Mouse (Mus musculus): Measurements from ENCODE around the gene Mrpl3.
A peak's percentile ranks its signal among the peaks of the same experiment; 100 is the strongest.
"Not testable (repeated sequence)": the region's sequence is repeated elsewhere in the genome, so short reads cannot be mapped to it uniquely, and the experiment has no call there.

Mrpl3 gene

DNA sequence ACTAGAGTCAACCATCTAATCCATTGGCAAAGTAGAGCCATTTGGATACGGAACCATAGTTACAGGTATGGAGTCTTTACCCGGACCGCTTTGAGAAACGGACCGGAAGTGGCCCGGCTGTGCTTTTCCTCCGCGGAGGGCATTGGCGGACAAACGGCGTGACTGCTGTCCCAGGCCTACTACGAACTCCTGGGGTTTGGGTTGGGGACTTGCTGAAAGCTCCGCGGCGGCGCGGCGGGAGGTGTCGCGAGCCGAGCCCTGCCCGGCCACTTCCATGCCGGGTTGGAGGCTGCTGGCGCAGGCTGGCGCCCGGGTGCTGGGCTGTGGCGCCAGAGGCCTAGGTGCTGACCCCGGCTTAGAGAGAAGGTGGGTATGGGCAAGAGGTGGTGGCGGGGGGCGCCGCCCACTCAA lies at the start of gene Mrpl3:
Gene Mrpl3 (plus strand): TSS at position 93 of the 411 bp plus-strand sequence.
- peak; percentile 80 for DNase-seq (ENCODE audit: low spot score)

DNA sequence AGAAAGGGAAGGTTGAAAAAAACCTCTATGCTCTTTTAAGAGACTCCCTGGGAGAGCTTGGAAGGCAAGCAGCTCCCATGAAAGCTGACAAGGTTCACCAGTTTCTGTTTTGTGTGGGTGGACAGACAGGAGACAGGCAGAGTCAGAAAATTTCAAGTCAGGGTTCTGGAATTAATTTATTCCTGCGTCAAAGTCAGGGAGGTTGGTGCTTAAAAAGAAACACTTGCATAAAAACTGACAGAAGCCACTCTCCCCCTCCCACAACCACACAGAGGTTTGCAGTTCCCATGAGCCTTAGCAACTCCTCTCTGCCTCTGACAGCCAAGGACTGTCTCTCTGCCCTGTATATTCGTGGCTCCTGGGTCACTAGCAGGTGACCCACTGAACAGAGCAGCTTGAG lies 42.3 kb upstream of the Mrpl3 start:
- DNase-seq (ENCODE audit: low spot score): no peak

DNA sequence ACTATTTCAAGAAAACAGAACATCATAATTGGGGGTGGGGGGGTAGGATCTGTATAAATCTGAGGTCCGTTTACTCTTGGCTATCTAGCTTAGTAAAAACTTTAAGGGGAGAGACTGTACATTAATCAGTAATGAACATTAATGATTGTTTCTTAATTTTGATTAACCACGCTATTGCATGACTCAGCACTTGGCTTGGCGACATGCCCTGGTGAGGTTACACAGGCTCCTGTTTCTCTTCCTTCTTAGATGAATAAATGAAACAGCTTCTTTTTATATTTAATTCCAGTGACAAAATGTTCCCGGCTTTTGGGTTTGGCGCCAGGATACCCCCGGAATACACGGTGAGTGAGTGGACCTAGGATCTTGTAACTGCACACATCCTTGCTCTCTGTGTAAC lies 34.9 kb upstream of the Mrpl3 start:
- no peak for DNase-seq (ENCODE audit: low spot score)

DNA sequence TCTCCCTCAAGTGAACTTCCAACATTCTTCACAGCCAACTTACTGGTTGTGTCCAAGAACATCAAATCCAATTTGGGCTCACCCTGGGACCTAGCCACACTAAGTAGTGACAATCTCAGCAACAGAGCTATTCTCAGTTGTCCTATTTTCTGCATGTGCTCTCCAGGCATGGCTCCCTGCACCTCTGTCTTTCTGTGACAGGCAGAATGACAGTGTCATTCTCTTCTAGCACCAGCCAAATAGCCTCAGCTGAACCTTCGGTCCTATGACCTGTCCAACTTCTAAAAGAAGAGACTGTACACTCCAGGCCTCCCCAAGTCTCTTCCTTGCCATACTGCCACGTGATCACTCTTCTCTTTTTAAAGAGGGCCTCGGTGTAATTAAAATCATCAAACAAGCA lies 24.7 kb upstream of the Mrpl3 start:
- no peak for DNase-seq (ENCODE audit: low spot score)

DNA sequence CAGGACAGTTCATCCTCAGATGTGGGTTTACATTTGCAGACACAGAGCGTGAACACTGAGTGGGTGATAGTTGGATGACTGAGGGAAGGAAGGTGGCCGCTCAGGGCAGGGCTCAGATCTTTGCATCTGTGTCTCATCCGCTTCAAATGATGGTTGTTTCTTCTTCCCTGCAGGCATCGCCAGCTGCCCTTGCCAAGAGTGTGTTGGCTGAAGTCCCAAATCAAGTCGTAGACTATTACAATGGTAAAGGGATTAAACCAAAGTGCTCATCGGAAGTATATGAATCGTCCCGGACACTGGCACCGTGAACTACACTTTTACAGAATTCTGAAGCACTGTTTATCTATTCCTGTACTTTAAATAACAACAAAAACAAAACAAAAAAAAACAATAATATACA lies 20.5 kb upstream of the Mrpl3 start:
- no peak for DNase-seq (ENCODE audit: low spot score)

DNA sequence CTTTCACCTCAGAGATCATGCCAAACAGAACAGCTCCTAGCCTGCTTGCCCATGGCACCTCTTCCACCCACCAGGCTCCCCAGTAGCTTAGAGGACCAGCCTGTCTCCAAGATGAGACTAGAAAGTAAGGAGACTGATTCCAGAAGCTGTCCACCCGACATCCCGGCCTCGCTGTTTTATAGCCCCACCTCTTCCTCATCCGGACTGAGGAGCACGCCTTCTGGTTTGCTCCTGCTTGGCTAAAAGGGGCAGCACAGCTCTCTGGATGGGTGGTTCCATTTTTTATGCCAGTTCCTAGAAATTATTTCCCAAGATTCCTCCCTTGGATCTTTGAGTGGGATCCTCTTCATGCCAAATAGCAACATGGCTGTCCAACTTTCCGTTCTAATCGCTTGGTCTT lies 19.4 kb upstream of the Mrpl3 start:
- no peak for DNase-seq (ENCODE audit: low spot score)

DNA sequence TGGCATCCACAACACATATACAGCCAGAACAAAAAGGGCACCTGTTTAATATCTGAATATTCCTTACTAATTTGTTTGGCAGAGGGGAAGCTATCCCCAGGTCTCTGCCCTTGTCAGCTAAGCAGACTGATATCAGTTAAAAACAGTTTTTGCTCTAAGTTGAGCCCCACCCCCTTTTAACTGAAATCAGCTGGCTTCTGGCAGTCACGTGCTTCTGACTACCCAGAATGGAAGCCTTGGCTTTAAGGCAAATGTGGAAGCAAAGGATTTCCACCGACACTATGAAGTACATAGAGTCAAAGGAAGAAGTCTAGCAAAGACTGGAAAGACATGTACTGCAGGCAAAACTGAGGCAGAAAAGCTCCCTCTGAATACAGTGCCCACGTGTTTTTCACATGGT lies 15.2 kb upstream of the Mrpl3 start:
- no peak for DNase-seq (ENCODE audit: low spot score)

DNA sequence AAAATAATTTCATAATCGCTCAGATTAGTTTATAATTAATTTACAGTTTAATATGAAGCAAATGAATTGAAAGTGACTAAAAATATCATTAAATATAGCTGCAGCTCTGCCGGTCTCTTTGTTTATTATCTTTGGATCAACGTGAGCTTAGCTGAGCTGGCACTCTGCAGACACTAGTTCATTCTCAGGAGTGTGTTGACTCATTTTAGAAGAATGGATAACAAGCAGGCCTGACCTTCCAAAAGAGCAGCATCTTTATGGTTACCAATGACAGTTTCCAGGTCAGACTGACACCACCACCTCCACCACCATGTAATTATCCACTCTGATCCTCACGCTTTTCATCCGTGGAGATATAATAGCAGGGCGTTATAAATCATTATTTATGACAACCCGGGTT lies 7.0 kb upstream of the Mrpl3 start:
- DNase-seq (ENCODE audit: low spot score): no peak

DNA sequence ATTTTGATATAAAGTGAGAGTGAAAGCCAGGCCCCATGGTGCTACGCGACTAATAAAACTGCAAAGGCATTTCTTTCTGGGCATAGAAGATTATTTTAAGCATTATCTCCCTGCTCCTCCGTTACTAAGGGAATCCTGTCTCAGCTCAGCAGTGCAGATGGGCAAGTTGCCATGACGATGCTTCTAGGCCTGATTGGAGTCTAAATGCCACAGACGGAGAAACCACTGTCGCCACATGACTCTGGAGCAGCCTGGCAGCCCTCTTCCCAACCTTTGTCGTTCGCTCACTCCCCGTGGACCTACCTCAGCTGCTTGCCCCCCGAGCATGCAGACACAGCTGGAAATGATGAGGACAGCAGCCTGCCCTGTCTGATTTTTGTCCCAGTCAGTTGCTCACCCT lies 4.7 kb upstream of the Mrpl3 start:
- DNase-seq (ENCODE audit: low spot score): no peak

DNA sequence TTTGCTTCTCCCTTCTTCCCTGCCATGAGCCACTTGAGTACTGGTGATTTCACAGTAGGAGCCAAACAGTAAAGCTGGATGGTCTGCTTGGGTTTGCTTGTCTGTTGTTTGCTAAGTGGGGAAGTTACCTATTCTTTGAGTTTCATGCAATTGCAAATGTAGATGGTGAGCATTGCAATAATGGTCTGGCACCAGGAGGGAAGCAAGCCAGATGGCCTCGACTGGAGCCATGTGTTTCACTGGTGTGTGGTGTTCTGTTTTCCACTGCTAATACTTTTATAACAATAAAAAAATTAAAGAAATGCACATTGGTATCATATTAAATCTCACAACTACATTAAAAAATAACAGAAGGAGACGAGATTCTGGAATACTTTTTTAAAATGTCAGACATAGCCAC lies 3.4 kb upstream of the Mrpl3 start:
- DNase-seq (ENCODE audit: low spot score): no peak

DNA sequence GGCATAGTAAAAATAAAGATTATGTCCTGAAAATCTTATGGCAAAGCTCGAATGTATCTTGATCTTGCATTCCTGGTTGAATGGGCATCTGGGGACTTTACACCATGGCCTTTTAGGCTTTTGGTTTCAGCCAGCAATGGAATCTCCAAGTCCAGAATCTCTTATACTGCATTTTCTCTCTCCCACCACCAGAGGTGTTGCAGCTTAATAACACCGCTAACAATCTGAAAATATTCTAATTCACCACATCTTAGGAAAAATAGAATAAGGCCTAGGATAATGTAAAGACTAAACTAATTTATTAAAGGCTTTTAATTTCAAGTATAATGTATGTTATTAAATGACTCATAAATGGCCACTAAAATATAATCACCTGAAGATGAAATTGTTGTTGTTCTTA lies 2.8 kb upstream of the Mrpl3 start:
- no peak for DNase-seq (ENCODE audit: low spot score)

DNA sequence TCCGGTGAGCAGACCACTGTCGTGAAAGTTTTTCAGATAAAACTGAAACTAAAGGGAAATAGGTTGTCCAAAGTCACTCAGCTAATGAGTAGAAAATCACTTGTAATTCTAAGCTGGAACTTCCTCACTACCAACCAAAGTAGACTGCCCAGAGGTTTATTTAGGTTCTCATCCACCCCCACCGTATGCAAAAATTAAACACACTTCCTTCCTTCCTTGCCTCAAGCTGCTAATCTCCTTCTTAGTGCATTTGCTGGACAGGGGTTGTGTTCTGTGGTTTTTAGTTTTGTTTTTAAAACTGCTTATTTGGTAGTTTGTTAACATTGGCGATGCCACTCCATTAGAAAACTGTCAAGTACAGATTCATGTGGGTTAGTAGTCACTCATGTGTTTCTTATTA lies 773 bp downstream of the Mrpl3 start:
- no peak for DNase-seq (ENCODE audit: low spot score)

DNA sequence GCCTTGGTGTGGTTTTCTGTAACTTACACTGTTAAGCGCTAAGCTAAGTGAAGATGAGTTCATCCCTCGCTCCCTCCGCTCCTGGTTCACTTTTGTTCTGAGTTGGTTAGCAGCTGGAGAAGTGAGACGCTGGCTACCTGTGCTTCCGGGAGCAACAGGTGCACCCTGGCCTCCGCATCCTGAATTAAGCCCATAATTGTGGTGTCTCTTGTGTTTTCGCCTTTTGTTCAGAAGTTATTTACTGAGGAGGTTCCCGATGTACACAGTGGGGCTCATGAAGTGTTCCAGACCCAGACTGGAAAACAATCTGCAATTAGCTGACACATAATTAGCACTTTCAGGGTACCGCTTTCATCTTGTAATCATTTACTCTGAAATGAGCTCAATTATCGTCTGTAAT lies 16.1 kb downstream of the Mrpl3 start:
- DNase-seq (ENCODE audit: low spot score): no peak

DNA sequence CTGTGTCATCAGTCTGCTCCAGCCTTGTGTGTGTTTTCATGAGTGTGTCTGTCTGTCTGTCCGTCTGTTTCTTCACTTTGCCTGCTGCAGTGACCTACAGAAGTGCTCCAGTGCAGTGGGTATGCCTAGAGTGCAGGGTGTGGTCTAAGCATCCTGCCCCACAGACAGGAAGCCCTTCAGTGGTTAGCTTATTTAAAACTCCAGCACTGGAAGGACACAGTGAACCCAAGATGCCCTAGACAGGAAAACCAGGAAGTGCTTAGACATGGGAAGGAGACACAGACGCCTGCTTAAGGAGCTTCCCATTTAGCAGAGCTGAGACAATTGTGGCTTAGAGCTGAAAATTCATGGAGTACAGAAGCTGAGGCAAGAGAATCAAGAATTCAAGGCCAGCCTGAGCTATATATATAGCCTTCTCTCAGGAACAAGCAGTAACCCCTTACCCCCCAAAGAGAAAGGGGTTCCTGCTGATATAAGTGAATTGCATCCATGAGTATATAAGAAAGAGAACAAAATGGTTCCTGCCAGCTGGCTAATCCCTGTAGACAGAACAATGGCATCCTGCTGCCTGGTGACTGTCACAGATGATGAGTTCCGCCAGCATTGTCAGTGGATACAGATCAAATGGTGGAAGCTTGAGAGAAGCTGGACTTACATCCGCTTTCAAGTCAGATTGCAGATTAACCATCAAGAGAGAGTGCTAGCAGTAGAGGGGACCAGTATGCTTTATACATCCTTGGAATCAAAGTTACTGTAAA lies 20.1 kb downstream of the Mrpl3 start:
- no peak for DNase-seq (ENCODE audit: low spot score)

DNA sequence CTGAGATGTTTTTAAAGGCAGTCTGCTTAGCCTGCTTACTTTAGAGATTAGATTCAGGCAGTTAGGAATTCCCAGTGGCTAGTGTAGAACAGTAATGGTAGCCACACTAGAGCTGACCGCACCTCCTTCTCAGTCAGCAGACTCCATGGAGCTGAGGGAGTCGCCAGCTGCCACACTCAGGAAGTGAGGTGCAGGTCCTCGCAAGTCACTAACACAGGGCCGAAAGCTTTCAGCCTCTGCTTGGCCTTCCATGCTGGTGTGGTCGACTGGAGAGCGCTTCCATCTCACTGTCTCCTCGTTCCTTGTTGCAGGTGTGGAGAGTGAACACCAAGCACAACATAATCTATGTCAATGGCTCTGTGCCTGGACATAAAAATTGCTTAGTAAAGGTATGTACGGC lies 21.8 kb downstream of the Mrpl3 start:
- DNase-seq (ENCODE audit: low spot score): no peak

DNA sequence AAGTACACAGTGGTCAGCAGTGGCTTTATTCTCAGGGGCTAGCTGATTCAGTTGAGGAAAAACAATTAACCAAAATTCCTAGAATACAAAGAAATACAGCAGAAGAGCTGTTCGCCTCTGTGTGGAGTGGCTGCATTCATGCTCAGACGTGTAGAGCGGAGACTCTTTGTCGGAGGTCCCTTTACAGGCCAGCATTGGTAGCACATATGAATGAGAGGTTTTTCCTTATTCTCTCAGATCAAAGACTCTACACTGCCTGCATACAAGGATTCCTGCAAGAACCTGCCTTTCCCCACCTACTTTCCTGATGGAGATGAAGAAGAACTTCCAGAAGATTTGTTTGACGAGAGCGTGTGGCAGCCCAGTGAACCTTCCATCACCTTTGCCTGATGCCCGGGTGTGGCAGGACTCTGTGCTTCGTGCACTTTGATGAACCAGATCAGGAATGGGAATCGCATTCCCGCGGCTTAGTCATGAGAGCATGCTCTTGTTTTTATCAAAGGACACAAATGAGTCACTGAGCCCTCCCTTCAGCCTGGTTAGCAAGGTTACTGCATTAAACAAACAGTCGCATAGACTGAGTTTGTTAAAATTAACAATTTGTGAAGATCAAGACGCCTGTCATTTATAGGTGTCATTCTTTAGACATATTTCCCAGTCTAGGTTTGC lies 23.9 kb downstream of the Mrpl3 start:
- DNase-seq (ENCODE audit: low spot score): no peak

DNA sequence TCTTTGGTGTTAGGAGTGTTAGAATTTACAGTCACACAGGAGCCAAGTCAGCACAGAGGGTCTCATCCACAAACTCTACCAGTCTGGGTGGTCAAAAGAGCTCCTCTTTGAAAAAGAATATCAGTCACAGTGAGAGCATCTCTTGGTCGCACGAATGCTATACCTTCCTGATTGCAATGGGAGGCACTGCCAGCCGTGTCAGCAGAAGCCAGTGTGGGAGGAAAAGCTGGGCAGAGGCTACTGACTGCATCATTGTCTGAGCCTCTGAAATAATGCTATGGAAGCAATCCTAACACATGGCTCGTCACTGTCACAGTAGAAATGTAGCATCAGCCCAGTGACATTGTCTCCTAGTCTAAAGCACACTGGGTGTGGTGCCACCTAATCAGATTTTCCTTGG lies 25.4 kb downstream of the Mrpl3 start:
- no peak for DNase-seq (ENCODE audit: low spot score)

DNA sequence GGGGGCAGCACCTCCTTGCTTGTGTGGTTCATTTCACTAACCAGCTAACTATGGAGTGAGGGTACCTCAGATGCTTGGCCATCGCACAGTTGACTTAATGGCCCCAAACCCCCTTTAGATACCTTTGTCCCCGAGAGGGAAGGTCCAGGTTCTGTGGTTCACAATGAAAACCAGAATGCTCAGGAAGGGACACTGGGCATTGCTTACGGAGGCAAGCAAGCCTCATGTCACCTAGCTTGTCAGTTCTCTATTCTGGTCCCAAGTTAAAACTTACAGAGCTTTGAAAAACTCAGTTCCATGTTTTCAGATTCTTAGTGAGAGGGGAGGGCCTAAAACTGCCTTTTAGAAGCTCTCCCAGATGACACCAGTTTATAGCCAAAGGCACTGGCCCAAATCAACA lies 27.2 kb downstream of the Mrpl3 start:
- DNase-seq (ENCODE audit: low spot score): no peak

DNA sequence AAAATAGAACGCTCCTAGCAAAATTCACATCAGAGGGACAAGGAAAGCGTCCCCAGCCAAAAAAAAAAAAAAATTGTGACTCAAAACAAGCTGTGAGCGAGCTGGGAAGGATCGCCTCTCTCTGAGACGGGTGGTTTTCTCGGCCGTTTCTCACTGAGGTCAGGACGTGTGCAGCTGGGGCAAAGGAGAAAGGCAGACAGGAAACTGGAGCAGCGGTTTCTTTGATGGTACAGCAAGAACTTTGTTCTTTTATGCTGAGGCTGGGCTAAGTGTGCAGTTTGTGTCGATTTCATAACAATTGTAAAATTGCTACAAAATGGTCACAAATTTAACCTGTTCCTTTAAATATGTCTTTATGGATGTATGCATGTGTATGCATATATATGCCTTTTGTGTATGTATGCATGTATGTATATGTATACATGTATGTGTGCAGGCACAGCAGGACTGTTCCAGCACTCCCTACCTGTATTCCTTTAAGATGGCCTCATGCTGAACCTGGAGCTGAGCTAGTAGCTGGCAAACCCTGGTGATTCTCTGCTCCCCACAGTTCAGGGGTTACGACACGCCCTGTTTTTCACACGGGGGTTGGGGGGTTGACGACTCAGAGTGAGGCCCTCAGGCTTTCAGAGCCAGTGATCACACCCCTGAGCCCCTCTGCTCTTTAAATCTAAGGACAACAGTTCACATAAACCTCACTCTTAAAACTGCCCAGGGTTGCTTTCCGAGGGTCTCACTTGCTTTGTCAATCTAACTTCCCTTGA lies 48.0 kb downstream of the Mrpl3 start:
- no peak for DNase-seq (ENCODE audit: low spot score)

DNA sequence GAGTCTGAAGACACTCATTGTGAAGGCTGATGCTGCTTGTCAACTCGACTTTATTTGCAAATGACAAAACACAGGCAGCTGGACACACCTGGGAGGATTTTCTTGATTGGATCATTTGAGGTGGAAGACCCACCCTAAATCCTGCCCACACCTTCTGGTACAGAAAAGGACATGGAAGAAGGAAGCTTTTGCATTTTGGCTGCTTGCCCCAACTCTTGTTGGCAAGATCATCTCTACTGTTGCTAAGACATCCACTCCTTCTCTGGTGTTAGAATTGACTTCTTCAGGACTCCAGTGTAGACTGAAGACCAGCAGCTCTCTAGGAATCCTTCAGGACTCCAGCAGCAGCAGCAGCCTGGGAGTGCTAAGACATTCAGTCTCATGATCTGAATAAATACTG lies 48.9 kb downstream of the Mrpl3 start:
- no peak for DNase-seq (ENCODE audit: low spot score)

DNA sequence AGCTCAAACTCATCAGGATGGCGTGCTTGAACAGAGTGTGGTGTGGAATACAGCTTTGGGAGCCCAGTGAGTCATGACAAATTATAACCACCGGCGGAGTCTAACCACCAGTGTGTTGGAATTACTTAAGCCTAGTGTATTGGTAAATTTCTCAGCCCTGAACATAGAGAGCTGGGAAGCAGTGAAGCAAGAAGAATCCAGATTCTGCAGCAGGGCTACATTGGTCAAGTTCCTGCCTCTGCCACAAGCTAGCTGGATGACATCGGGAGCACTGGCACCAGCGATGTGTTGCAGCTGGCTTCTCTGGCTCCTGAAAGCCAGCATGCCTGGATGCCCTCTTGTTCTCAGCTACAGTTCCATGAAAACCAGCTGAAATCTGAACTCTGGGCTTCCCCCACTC lies 50.9 kb downstream of the Mrpl3 start:
- DNase-seq (ENCODE audit: low spot score): no peak

DNA sequence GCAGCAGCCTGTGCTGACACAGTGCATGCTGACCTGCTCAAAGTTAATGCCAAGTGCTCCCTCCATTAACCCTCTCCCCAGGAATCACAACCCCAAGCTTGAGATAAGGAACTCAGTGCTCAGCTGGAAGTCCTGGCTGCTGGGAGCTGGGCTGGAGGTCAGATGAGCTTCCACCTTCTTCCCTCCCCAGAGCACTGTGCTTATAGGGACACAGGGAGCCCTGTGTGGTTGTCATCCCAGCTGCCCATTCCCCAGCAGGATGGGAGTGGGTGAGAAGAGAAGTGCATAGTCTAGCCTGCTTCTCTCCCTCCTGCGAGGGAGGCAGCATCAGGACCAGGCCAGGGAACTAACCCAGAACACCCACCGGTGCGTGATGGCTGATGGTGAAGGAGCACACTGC lies 72.2 kb downstream of the Mrpl3 start:
- DNase-seq (ENCODE audit: low spot score): not testable (repeated sequence)

Data from ovary, postnatal 36 days (tissue).